ENCODE assay signal across 8 mouse cellular contexts in the genomic region with DNA sequence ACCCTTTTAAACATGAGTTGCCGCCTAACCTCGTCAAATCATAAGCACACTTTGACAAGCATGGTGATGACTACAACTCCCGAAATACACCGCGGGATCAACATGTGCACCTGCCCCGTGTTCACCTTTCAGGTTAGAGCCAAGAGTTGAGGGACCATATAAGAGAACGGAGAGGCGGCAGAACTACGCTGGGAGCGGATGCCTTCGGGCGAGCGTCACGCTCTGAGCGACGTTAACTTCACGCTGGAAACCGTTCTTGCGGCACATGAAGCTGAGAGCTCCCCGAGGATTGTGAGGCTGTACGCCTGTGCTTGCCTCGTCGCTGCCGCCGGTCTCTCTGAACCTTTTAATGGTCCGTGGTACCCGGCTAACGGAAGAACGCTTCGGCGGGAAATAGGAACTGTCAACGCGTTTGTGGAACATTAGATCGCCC. TPM values are rescaled to one million over a fixed set of nuclear protein-coding genes. Genes with fewer than 3 reads are reported as not detected.
A peak's percentile ranks its signal among the peaks of the same experiment; 100 is the strongest.
DNase-seq lines count a peak whose midpoint lies in the region; ATAC-seq and TF ChIP-seq lines count a peak whose summit lies in the region.

No protein-coding gene starts in this region.

- no peaks in the 10 kb centered on the region for H3K27me3 ChIP-seq in Patski
- no peaks in the 10 kb centered on the region for H3K27me3 ChIP-seq in hindbrain, embryonic 14.5 days (ENCODE audit: control insufficient read depth, insufficient read depth, low read length)

- in situ Hi-C loops in Patski (cut with MboI; ENCODE audit: low pct_unique_long_range_greater_than_20kb): no loop called here

- TF ChIP-seq CTCF in Patski (IDR thresholded peaks at IDR 0.05): no peak

- H3K4me2 ChIP-seq in hindbrain, embryonic 14.5 days (replicated peaks): peak overlapping the region; percentile 73

- peak overlapping the region; percentile 100 for H3K4me3 ChIP-seq in hindbrain, embryonic 14.5 days (replicated peaks; ENCODE audit: low read length)

- H3K27ac ChIP-seq in hindbrain, embryonic 14.5 days: peak overlapping the region; percentile 97

- under 1% methylated on average over 34 of the region's 34 CpGs for WGBS in hindbrain, embryonic 14.5 days

- no peaks in the 10 kb centered on the region for H3K9me3 ChIP-seq in hindbrain, embryonic 14.5 days (ENCODE audit: control insufficient read depth, low read length)

- ATAC-seq in Patski: peak; percentile 17
- peak; percentile 29 for ATAC-seq in hindbrain, embryonic 14.5 days (ENCODE audit: low FRiP score)

- H3K9ac ChIP-seq in hindbrain, embryonic 14.5 days: peak overlapping the region; percentile 100

- peaks cover 21% of the 10 kb centered on the region for H3K4me1 ChIP-seq in hindbrain, embryonic 14.5 days (replicated peaks; ENCODE audit: control insufficient read depth, insufficient read depth, low read length)

- DNase-seq in Patski (ENCODE audit: low read depth, low spot score): peak; percentile 6
- DNase-seq in cerebellum, adult 9-11 months: peak; percentile 80
- DNase-seq in frontal cortex, postnatal 14 days (ENCODE audit: low spot score in 2 of 2): peak; percentile 47 to 56
- peak; percentile 66 for DNase-seq in hindbrain, embryonic 14.5 days (ENCODE audit: low spot score)
- DNase-seq in left cerebral cortex, adult 11 months (ENCODE audit: low spot score): peak; percentile 51
- DNase-seq in lung, postnatal 36 days: peak; percentile 81
- DNase-seq in retina, embryonic 14.5 days (ENCODE audit: low spot score): peak; percentile 43
- DNase-seq in thymus, postnatal 36 days: peak; percentile 44 to 57

- no peaks in the 10 kb centered on the region for H3K36me3 ChIP-seq in hindbrain, embryonic 14.5 days (replicated peaks; ENCODE audit: control insufficient read depth, insufficient read depth)

- CTCF ChIA-PET in Patski (lab: Charles Lee): no interaction called here

- POLR2A ChIA-PET in Patski (lab: Charles Lee): interaction anchor here (1.2 kb wide), 2 partner anchors 25 to 41 kb away, joined by 3 to 5 read pairs; a partner anchor contains a TSS

RNA-seq across cellular contexts. Expression of a gene that starts 0.7 kb away (rescaled TPM):
- 58.3 TPM for polyA plus RNA-seq in Patski (2021)
- 68.4 and 69.9 TPM in 2 replicates for polyA plus RNA-seq in hindbrain, embryonic 14.5 days (2014; fragmentation: Nextera tagmentation; extraction: Ambion mirVana)

RNA-seq across cellular contexts. Expression of a gene that starts 41.4 kb away (rescaled TPM):
- polyA plus RNA-seq in Patski (2021): 75.9 TPM
- polyA plus RNA-seq in hindbrain, embryonic 14.5 days (2014; fragmentation: Nextera tagmentation; extraction: Ambion mirVana): 26.9 and 29.9 TPM in 2 replicates

Comparison
In these comparisons a context has a peak if more than half of its experiments do, and no peak if none do; other contexts are left out.
1. Peak in every context shown above with its lines: DNase-seq, ATAC-seq, H3K4me3 ChIP-seq and H3K27ac ChIP-seq.
2. DNase-seq: peak in every context shown above with its lines; median percentile 81 in lung, postnatal 36 days; 80 in cerebellum, adult 9-11 months; 66 in hindbrain, embryonic 14.5 days; 52 in frontal cortex, postnatal 14 days; 51 in left cerebral cortex, adult 11 months; 50 in thymus, postnatal 36 days; 43 in retina, embryonic 14.5 days; 6 in Patski.